Mouse (Mus musculus) stomach, postnatal 0 days (tissue): Measurements from ENCODE around the gene Eif5. TPM values are rescaled to one million over a fixed set of nuclear protein-coding genes. Genes with fewer than 3 reads are reported as not detected.

ENCODE experiments used
- ATAC-seq: fragments of 200-750 bp; cut with Nextera tagmentation; 2 replicates; pipeline ENCODE4 v1.8.0; 2017; ENCODE audit not compliant: low FRiP score, low TSS enrichment
- DNase-seq: peaks from one replicate; pipeline ENCODE4 v3.0.0-alpha.2; 2016; ENCODE audit warnings: low spot score
- H3K27ac ChIP-seq: fragments of 300-500 bp; sonication (generic); replicated peaks from 2 replicates; pipeline ENCODE4 v1.5.1; 2014; ENCODE audit warnings: mild to moderate bottlenecking, control low read depth
- H3K27me3 ChIP-seq: fragments of 300-500 bp; sonication (generic); 2 replicates; pipeline ENCODE4 v1.6.1; 2014; ENCODE audit warnings: low read length; ENCODE audit not compliant: control insufficient read depth, insufficient read depth
- H3K36me3 ChIP-seq: fragments of 300-500 bp; sonication (generic); 2 replicates; pipeline ENCODE4 v1.6.1; 2014; ENCODE audit warnings: low read length, mixed read lengths; ENCODE audit not compliant: control insufficient read depth, insufficient read depth
- H3K4me1 ChIP-seq: fragments of 300-500 bp; sonication (generic); replicated peaks from 2 replicates; pipeline ENCODE4 v1.6.1; 2014; ENCODE audit warnings: antibody characterized with exemption; ENCODE audit not compliant: control insufficient read depth, insufficient read depth
- H3K4me2 ChIP-seq: fragments of 300-500 bp; sonication (generic); replicated peaks from 2 replicates; pipeline ENCODE4 v1.6.1; 2014; ENCODE audit warnings: low read depth, mild to moderate bottlenecking, control low read depth, moderate library complexity
- H3K4me3 ChIP-seq: fragments of 300-500 bp; sonication (generic); 2 replicates; pipeline ENCODE4 v1.5.1; 2014; ENCODE audit warnings: low read depth, low read length, control low read depth
- H3K9ac ChIP-seq: fragments of 300-500 bp; sonication (generic); 2 replicates; pipeline ENCODE4 v1.6.1; 2014; ENCODE audit warnings: mild to moderate bottlenecking, low read length, control low read depth, mixed read lengths
- H3K9me3 ChIP-seq: fragments of 300-500 bp; sonication (generic); 2 replicates; pipeline ENCODE4 v1.6.1; 2016; ENCODE audit warnings: low read length; ENCODE audit not compliant: control insufficient read depth
- CTCF ChIP-seq: IDR thresholded peaks from 2 replicates; pipeline ENCODE4 v1.5.1; 2016; ENCODE audit warnings: antibody characterized with exemption, low read depth, mild to moderate bottlenecking, moderate library complexity
- EP300 ChIP-seq: optimal IDR thresholded peaks from 2 replicates; pipeline ENCODE3; 2016; ENCODE audit warnings: antibody characterized with exemption
- WGBS: fragments of 180-500 bp; shearing (Covaris S2); extraction: QIAGEN DNeasy Blood & Tissue Kit; methylation state at CpG from one replicate; pipeline ENCODE4 v1.1.7; 2014; 5-methylcytosine and 5-hydroxymethylcytosine counted together
- polyA plus RNA-seq: library from polyadenylated mRNA; unstranded; fragments of >200 nt; fragmentation: Nextera tagmentation; extraction: Ambion mirVana; gene quantifications from 2 replicates; pipeline ENCODE4 v1.2.1, GENCODE M21; 2015

Gene Eif5
- polyA plus RNA-seq, 1 experiment from 2014 or later: 455 TPM

DNA sequence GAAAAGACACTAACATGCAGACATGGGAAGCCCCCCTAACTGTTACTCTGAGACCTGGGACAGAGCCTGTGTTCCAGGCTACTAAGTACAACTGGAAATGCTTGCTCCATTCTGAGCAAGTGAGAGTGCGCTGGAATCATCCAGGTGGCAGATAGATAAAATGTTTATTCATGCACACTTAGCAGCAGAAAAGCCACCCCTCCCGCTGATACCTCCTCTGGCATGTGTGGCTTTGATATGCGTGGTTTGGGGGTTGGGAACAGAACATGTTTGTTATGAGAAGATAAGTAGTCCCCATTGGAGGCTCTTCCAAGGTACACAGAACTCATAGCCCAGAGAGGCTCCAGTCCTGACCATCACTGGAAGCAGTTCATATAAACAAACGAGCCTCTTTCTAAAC is 19.9 kb upstream of the Eif5 start:
- no peak for TF ChIP-seq CTCF
- TF ChIP-seq EP300: no peak
- Histone ChIP-seq H3K4me1 (no peaks in the 10 kb centered on the region), H3K9me3 (no peaks in the 10 kb centered on the region), H3K4me3 (no peak overlapping the region), H3K4me2 (no peak overlapping the region), H3K9ac (no peak overlapping the region), H3K27me3 (no peaks in the 10 kb centered on the region), H3K27ac (no peak overlapping the region), H3K36me3 (no peaks in the 10 kb centered on the region)
- 30% methylated on average over 4 of the region's 4 CpGs for WGBS
- DNase-seq (no peak), ATAC-seq (no peak)

DNA sequence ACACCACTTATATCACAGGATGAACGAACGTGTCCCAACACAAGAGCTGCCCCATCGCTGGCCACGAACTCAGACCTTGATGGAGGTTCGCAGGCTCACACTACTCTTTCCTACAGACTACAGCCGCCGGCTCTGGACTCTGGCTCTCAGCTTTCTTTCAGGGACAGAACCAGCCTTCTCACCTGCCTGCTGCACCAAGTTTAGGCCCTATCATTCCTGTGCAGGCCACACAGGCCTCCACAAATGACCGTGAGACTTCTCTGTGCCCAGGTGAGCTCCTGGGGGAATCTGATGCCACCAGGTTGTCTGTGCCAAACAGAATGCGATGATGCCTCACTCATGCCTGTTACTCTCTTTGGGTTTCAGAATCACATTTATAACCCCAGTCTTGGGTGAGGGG is 19.4 kb upstream of the Eif5 start:
- Histone ChIP-seq H3K36me3 (no peaks in the 10 kb centered on the region), H3K9ac (no peak overlapping the region), H3K4me2 (no peak overlapping the region), H3K4me1 (no peaks in the 10 kb centered on the region), H3K9me3 (no peaks in the 10 kb centered on the region), H3K27ac (no peak overlapping the region), H3K4me3 (no peak overlapping the region), H3K27me3 (no peaks in the 10 kb centered on the region)
- TF ChIP-seq CTCF: no peak
- no peak for TF ChIP-seq EP300
- DNase-seq (no peak), ATAC-seq (no peak)
- 88% methylated on average over 9 of the region's 9 CpGs for WGBS

DNA sequence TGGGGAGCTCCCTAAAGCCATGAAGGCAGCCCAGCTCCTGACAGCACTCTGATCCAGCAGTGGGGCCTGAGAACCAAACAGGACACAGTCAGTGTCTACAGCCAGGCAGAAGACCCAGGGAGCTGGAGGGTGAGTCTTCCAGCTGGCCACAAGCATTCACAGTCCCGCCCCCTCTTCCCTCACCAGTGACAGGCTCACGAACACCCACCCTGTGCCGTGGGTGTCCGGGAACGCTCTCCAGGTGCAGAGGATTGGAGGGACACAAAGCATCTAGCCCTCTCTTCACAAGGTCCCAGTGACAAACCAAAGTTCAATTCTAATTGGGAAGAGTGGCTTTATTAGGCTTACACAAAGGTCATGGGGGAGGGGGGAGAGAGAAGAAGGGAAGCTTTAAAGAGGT is 18.0 kb upstream of the Eif5 start:
- no peak overlapping the region for H3K4me2 ChIP-seq
- no peak overlapping the region for H3K4me3 ChIP-seq
- no peak for DNase-seq
- ATAC-seq: no peak
- H3K9ac ChIP-seq: no peak overlapping the region
- no peaks in the 10 kb centered on the region for H3K27me3 ChIP-seq
- H3K27ac ChIP-seq: no peak overlapping the region
- H3K4me1 ChIP-seq: no peaks in the 10 kb centered on the region
- no peak for TF ChIP-seq EP300
- 70% methylated on average over 5 of the region's 5 CpGs for WGBS
- no peaks in the 10 kb centered on the region for H3K36me3 ChIP-seq
- H3K9me3 ChIP-seq: no peaks in the 10 kb centered on the region

DNA sequence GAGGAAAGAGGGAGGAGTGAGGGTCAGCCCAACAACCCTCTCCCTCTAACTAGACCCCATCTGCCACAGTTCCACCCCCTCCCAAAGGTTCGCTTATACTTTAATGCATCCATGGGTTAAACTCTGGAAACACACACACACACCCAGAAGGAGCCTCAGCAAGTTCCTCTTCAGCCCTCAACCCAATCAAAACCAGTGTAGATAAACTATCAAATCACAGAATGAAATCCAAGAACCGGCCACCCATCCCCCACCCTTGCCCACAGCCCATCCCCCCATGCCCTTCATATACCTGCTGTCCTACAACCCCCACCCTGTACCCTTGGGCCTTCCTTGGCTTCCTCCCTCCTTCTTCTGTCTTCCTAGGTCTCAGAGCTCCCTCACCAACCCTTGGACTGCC is 16.8 kb upstream of the Eif5 start:
- 81% methylated on average over 2 of the region's 2 CpGs for WGBS
- no peaks in the 10 kb centered on the region for H3K36me3 ChIP-seq
- no peak overlapping the region for H3K4me2 ChIP-seq
- TF ChIP-seq EP300 (no peak), CTCF (no peak)
- ATAC-seq: no peak
- H3K4me1 ChIP-seq: no peaks in the 10 kb centered on the region
- no peak overlapping the region for H3K27ac ChIP-seq
- H3K9ac ChIP-seq: no peak overlapping the region
- H3K27me3 ChIP-seq: no peaks in the 10 kb centered on the region
- no peak for DNase-seq
- no peak overlapping the region for H3K4me3 ChIP-seq
- H3K9me3 ChIP-seq: no peaks in the 10 kb centered on the region

DNA sequence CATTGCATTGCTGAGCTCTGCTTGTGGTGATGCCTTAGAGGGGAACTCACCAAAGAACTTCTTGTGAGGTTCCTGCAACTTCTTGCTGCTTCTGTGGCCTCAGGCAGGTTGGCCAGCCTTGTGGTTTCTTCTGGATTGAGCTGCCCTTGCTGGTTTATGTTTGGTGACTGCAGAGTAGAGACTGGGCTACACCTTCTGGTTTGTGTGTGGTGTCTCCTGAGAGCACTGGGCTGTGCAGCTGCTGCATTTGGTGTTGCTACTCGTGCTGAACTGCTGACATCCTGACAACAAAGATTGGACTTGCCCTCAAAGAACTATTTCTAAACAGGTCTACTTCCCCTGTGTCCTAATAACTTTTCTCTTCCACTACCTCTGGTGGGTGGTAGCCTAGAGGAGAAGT is 13.3 kb upstream of the Eif5 start:
- no peaks in the 10 kb centered on the region for H3K36me3 ChIP-seq
- DNase-seq (no peak), ATAC-seq (no peak)
- no peaks in the 10 kb centered on the region for H3K9me3 ChIP-seq
- no peak overlapping the region for H3K4me2 ChIP-seq
- no peaks in the 10 kb centered on the region for H3K27me3 ChIP-seq
- H3K27ac ChIP-seq: no peak overlapping the region
- H3K9ac ChIP-seq: no peak overlapping the region
- WGBS: 59% methylated on average over 1 of the region's 1 CpGs
- TF ChIP-seq CTCF: no peak
- no peak for TF ChIP-seq EP300
- H3K4me1 ChIP-seq: no peaks in the 10 kb centered on the region
- no peak overlapping the region for H3K4me3 ChIP-seq

DNA sequence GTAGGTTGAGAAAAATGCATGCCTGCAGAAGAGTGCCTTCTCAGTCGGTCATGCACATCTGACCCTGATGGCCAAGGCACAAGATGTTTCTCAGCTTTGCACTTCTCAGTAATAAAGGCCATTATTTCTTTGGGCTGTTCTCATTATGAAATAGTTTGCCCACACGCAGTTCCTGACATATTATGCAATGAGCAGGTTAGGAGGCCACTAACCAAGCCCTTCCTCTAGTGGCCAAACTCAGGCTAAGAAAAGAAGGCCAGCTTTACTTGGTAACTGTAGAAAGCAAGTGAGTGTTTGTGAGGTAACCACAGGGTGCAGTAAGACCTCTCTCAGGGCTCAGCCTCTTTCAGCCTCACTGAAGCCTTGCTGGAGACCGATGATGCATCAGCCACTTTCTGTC is 12.9 kb upstream of the Eif5 start:
- ATAC-seq (no peak), DNase-seq (no peak)
- H3K4me3 ChIP-seq: no peak overlapping the region
- H3K27me3 ChIP-seq: no peaks in the 10 kb centered on the region
- WGBS: 83% methylated on average over 3 of the region's 3 CpGs
- no peak overlapping the region for H3K9ac ChIP-seq
- no peak overlapping the region for H3K27ac ChIP-seq
- TF ChIP-seq CTCF: no peak
- no peak for TF ChIP-seq EP300
- no peaks in the 10 kb centered on the region for H3K36me3 ChIP-seq
- H3K4me2 ChIP-seq: no peak overlapping the region
- H3K4me1 ChIP-seq: no peaks in the 10 kb centered on the region
- no peaks in the 10 kb centered on the region for H3K9me3 ChIP-seq
